Mouse (Mus musculus): Measurements from ENCODE around the gene Nfkbid.

Gene Nfkbid

GRCm38 (mm10) chr7:30421175-30421889, at the start of gene Nfkbid:
Gene Nfkbid, plus strand, starts transcription at chr7:30421732.
- peak; percentile 64 to 68 for DNase-seq

GRCm38 (mm10) chr7:30373501-30373962, 48.0 kb upstream of the Nfkbid start:
- peak; percentile 95 for DNase-seq

DNA sequence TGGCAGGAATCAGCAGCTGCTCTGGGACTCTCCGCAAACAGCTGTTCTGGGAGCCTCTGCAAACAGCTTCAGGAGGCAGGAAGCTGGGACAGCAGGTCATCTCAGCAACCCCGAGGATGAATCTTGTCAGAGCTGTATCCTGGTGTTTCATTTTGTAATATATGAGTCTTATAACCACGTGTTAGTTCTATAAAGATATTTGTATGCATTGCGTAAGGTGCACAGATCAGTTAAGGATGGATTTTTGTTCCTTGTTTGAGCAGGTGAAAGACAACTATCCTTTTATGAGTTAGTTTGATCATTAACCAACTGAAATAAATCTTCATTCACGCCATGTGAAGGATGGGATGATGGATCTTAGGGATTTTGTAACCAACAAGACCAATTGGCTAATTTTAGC, 41.5 kb upstream of the Nfkbid start:
- DNase-seq, result no peak

DNA sequence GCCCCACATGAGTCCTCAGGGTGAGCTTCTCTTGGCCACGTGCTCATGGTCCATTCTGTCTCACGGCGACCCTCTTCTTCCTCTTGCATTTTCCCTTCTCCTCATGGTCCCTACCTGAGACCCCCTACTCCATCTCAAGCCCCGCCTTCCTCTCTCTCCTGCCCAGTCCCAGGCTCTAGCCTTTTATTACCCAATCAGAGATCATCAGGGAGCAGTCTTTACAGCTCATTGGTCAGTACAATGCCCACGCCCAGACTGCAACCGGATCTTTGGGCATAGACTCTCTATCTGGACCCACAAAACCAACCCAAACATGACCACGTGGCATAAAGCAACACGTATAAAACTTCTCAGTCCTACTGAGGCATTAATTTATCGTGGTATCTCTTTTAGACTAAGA, 37.4 kb upstream of the Nfkbid start:
- DNase-seq, result no peak

DNA sequence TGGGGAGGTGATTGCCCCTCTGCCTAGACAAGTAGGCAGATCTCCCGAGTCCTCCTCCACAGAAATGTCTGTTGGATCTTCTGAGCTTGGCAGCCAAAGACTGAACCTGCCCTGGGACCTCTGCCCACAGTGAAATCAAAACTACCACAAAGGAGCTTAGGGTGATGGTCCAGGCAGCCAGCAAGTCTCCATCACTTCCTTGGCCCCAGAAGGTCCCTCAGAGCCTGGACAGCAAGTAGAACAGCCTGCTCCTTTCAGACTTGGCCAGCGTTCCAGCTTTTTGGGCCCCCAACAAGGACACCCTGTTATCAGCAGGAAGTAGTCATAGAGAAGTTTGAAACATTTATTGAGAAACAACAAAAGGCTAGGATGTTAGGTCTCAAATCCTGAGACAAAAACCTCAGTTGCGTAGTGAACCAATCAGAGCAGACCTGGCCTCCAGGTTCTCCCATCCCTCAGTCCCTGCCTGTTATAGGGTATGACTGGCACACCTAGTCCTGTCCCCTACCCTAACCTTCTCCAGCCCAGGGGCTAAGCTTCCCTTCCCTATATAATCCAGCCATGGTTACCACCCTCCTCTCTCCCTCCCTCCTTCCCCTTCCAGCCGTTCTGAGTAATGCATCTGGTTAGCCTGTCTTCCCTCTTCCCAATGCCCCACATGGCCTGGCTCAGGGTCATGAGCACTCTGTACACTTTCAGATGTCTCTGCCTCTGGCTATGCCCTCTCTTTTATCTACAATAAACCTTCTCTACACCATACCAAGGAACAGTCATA, 28.6 kb upstream of the Nfkbid start:
- no peak for DNase-seq

DNA sequence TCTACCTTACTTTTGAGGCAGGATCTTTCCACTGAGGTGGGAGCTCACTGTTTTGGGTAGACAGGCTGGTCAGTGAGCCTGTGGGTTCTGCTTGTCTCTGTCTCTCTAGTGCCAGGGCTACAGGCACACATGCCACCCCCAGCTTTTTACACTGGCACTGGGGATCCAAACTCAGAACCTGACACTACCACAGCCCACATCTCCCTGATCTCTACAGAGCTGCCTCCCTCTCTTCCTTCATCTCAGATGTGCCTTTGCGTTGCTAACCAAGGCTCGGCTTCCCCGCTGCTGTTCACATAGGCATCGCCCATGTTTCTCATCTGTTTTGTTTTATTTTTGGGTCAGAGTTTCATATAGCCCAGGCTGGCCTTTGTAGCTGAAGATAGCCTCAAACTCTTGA, 27.9 kb upstream of the Nfkbid start:
- DNase-seq, result no peak

DNA sequence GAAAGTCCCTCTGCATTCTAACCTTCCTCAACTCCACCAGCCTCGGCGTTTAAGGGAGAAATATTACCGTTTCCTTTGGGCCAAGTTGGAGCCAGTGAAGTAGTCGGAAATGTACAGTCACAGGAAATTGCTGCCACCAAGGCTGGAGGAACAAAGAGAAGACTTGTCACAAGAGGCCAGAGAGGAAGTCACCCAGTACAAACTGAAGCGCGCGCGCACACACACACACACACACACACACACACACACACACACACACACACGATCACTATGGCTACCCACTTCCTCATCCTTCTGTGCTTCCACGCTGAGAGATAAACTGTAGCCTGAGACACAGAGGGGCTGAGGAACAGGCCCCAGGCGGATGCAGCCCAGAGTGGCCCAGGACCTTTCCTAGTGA, 27.2 kb upstream of the Nfkbid start:
- peak in 1 of 2 experiments; percentile 21 for DNase-seq

DNA sequence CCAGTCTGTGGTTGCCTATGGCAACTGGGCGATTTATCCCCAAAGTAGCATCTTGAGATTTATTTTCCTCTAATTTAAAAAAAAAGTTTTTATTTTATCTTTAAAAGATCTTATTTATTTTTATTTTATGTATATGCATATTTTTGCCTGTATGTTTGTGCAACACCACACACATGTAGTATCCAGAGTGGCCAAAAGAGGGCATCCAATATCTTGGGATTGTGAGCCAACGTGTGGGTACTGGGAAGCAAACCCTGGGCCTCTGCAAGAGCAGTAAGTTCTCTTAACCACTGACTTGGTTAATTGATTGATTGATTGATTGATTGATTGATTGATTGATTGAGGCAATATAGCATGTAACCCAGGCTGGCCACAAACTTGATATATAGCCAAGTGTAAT, 26.7 kb upstream of the Nfkbid start:
- no peak for DNase-seq

GRCm38 (mm10) chr7:30399671-30400070, 21.9 kb upstream of the Nfkbid start:
- DNase-seq, result no peak

DNA sequence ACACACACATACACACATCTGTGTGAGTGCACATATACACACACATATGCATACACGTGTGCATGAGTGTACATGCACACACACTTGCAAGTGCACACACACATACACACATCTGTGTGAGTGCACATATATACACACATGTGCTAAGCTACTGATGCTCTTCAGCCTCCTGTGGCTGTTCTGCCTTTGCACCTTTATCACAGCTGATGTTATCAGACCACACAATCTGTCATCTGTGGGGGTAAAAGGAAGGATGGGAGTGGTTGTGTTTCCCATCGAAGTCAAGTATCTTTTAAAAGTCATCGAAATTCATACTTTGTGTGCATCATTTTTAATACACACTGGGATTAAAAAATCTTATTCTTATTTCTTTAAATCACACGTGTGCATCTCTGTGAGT, 19.2 kb upstream of the Nfkbid start:
- DNase-seq, result no peak

- no peak for DNase-seq
Measured at GRCm38 (mm10) chr7:30408639-30409038, 12.9 kb upstream of the Nfkbid start.

DNA sequence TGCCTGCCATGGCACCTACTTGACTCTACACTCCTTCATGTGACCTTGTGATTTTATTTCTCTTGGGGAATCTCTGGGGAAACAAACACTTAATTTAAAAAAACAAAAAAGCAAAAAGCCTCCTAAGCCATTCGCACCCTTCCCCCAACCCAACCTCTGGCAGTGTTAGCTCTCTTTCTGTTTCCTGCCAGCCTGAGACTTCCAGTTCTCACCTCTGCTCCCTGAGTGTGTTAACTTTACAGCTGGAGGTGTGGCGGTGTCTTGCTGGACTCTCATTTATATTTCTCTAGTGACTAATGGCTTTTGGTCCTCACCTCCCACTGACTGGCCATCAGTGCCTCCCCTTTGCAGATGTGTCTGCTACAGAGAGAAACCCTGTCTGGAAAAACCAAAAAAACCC, 11.7 kb upstream of the Nfkbid start:
- DNase-seq, result no peak

- DNase-seq, result no peak
Measured at GRCm38 (mm10) chr7:30411023-30411422, 10.5 kb upstream of the Nfkbid start.

- DNase-seq, result no peak
Measured at GRCm38 (mm10) chr7:30412735-30413147, 8.8 kb upstream of the Nfkbid start.

GRCm38 (mm10) chr7:30413596-30413995, 7.9 kb upstream of the Nfkbid start, which contains the start of gene Tyrobp:
Gene Tyrobp, plus strand, starts transcription at chr7:30413760.
- DNase-seq, result no peak

DNA sequence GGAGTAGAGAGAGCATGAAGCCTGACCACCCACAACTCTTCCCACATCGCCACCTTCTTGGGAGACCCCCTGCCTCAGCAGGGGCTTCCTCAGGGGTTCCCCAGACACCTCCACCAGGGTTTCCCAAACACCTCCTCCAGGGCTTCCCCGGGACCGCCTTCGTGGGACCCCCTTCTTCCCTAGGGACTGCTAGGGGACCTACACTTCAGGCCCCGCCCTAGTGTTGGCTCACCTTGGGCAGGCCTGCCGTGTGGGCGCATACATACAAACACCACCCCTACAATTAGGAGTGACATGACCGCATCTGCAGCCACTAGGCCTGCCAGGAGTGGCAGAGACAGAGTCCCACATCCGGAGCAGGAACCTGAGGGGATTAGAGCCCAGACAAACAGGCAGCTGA, 3.7 kb upstream of the Nfkbid start:
- DNase-seq, result no peak

GRCm38 (mm10) chr7:30419561-30420499, 1.7 kb upstream of the Nfkbid start, which contains the start of gene Hcst:
Gene Hcst, minus strand, starts transcription at chr7:30419854.
- DNase-seq, result no peak

DNA sequence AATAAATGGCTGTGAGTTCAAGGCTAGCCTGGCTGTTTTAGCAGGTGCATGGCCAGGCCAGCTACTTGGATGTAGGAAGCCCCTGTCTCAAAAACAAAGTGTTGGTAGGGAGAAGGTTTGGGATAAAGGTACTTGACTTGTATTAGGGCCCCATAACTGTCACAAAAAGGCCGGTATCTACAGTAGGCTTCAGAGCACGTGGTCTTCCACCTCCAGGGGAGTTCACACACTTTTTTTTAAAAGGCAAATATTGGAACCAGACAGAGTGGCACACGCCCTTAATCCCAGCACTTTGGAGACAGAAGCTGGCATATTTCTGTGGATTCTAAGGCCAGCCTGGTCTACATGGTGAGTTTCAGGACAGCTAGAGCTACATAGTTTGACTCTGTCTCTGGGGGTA, 859 bp upstream of the Nfkbid start:
- DNase-seq, result no peak

DNA sequence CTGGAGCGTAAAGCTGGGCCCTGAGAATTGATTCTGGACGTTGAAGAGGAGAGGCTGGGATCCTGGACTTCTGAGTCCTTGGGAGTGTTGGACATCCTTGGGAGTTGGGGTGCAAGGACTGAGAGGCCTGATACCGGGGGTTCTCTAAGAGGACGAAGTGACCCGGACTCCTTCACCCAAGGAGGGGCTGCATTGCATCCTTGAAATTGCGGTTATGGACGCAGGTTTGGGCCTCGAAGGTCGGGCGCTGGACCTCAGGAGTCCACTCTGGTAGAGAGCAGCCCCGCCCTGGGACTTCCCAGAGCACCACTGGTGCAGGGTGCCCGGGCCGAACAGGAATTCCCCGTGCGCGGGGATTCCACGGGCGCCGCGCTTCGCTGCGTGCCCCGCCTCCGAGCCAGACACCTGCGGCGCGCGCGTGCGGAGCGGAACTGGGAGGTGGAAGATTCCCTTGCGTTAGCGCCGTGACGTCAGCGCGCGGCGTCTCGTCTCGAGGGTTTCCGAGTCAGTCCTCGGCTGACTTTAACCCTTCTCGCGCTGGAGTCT, 431 bp downstream of the Nfkbid start:
- peak; percentile 73 to 79 for DNase-seq

- no peak for DNase-seq
Measured at GRCm38 (mm10) chr7:30422560-30422959, 1.0 kb downstream of the Nfkbid start.

- peak in 1 of 2 experiments; percentile 24 for DNase-seq
Measured at GRCm38 (mm10) chr7:30423071-30423641, 1.6 kb downstream of the Nfkbid start.

DNA sequence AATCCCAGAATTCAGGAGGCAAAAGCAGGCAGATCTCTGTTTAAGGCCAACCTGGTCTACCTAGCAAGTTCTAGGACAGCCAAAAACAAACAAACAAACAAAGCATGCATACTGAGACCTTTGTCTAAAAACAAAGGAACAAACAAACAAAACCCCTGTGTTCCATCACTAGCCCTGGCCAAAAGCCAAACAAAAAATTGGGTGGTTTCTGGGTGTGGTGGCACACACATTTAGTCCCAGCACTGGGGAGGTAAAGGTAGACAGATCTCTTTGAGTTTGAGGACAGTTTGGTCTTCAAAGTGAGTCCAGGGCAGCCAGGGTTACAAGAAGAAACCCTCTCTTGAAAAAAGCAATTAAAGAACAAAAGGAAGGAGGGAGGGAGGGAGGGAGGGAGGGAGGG, 7.8 kb downstream of the Nfkbid start:
- DNase-seq, result no peak

Measured in kidney, adult 8-10 months (tissue).